Mouse (Mus musculus): ENCODE results near the gene Gm6583. TPM values are rescaled to one million over a fixed set of nuclear protein-coding genes. Genes with fewer than 3 reads are reported as not detected.

Gene Gm6583
- polyA plus RNA-seq (2012; rRNA removed): 0.06 TPM in 1 of 2 replicates, not detected in the other

DNA sequence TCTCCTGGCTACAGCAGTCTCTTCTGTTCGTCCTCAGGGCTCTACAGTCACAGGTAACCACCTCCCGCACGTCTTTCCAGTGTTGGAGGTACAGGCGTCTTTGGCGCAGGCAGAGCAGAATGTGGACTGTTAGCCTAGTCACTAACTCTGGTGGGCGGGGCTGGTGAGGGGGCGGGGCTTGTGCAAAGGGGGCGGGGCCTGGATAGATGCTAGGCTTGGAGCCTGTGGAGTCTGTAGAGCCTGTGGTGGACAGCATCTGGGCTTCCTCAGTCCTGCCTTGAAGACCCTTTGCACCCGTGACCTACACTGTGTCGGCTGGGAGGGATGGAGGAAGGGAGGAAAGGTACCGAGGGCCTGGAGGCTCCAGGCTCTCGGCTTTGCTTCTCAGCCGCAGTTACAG, at the start of gene Gm6583:
Gene Gm6583 (minus strand): TSS at position 124 of the 400 bp plus-strand sequence.

GRCm38 (mm10) chr5:112394779-112395443, 39.1 kb upstream of the Gm6583 start, which contains the start of gene Asphd2:
Gene Asphd2 (minus strand): TSS chr5:112394866.

DNA sequence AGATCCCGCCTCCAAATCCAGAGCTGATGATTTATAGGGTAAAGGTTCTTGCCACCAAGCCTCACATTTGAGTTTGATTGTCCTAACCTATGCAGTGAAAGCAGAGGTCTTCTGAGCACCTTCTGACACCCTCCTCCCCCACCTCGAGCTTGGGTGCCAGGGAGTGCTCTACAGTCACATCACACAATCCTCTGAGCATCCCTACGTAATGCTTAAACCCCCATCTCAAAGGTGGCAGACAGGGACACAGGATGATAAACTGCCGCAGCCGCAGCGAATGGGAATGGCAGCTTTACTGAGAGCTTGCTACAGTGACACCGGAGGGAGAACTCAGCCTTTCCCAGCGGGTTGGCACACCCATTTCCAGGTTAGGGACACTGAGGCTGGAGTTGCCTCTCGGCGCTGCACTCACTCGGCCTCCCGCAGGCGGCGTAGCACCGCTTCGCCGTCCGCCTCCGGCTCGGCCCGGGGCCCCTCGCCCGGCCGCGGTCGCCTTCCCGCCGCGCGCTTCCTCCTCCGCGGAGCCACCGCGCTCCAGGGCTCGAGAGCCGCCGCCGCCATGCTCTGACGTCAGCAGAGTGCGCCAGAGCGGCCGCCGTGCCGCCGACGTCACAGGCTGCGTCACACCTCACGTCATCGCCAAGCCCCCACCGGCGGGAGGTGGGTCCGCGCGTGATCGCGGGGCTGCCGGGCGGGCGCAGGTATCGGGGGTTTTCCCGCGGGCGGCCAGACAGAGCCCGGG, 13.2 kb downstream of the Gm6583 start, which contains the start of the genes Srrd and Hps4:
Gene Srrd (minus strand): TSS at position 578 of the 742 bp plus-strand sequence.
Gene Hps4 (plus strand): TSS at position 621 of the 742 bp plus-strand sequence.

GRCm38 (mm10) chr5:112325546-112326445, 30.0 kb downstream of the Gm6583 start, which contains the start of gene Tfip11:
Gene Tfip11 (plus strand): TSS chr5:112326358.

Other genes starting within 250 kb of the Gm6583 start
- 1.2 TPM in 2 replicates for gene Cryba4, start 103.5 kb downstream of the Gm6583 start, polyA plus RNA-seq (2012; rRNA removed)
- gene Crybb1, start 100.2 kb downstream of the Gm6583 start, polyA plus RNA-seq (2012; rRNA removed): 0.76 and 1.1 TPM in 2 replicates
- gene Tpst2, start 79.3 kb downstream of the Gm6583 start, polyA plus RNA-seq (2012; rRNA removed): 26.9 and 28.6 TPM in 2 replicates
- gene Tfip11, start 29.7 kb downstream of the Gm6583 start, polyA plus RNA-seq (2012; rRNA removed): 37.8 and 40.4 TPM in 2 replicates
- 75.4 and 76.0 TPM in 2 replicates for gene Srrd, start 13.0 kb downstream of the Gm6583 start, polyA plus RNA-seq (2012; rRNA removed)
- gene Hps4, start 12.9 kb downstream of the Gm6583 start, polyA plus RNA-seq (2012; rRNA removed): 51.7 and 51.8 TPM in 2 replicates
- gene Asphd2, start 38.8 kb upstream of the Gm6583 start, polyA plus RNA-seq (2012; rRNA removed): 80.9 and 85.0 TPM in 2 replicates
- not detected in 2 replicates for gene Gm6588, start 93.4 kb upstream of the Gm6583 start, polyA plus RNA-seq (2012; rRNA removed)
- gene Sez6l, start 221.2 kb upstream of the Gm6583 start, polyA plus RNA-seq (2012; rRNA removed): 61.7 and 66.0 TPM in 2 replicates

All from central nervous system, embryonic 14 days (tissue).